Mouse (Mus musculus): ENCODE data around the gene Ooep. TPM values are rescaled to one million over a fixed set of nuclear protein-coding genes. Genes with fewer than 3 reads are reported as not detected.
"Not testable (repeated sequence)": the region's sequence is repeated elsewhere in the genome, so short reads cannot be mapped to it uniquely, and the experiment has no call there.

Gene Ooep
- polyA plus RNA-seq, 1 experiment from 2014 or later = 6.3 TPM

DNA sequence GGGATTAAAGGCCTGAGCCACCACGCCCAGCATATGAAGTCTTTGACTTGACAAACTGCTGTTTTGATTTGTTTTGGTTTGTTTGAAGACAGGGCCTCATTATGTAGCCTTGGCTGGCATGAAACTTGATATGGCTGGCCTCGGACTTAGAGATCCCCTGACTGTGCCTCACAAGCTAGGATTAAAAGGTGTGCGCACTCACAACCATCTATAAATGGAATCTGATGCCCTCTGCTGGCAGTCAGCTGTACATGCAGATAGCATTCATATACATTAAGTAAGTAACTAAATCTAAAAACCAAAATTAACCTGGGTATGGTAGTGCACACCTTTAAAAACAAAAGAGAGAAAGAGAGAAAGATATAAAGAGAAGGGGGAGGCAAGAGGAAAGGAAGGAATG, 7.4 kb upstream of the Ooep start:
- H3K4me3 ChIP-seq (replicated peaks) = no peak overlapping the region
- ATAC-seq (ENCODE audit: low FRiP score) = no peak
- 0 out of 2 replicates have a peak, but pooled peaks cover 2% of the 10 kb centered on the region for H3K27me3 ChIP-seq
- no peaks in the 10 kb centered on the region for H3K36me3 ChIP-seq (replicated peaks)
- no peaks in the 10 kb centered on the region for H3K9me3 ChIP-seq
- WGBS = 49% methylated on average over 3 of the region's 3 CpGs
- no peak overlapping the region for H3K27ac ChIP-seq
- no peak overlapping the region for H3K4me2 ChIP-seq
- no peaks in the 10 kb centered on the region for H3K4me1 ChIP-seq
- no peak overlapping the region for H3K9ac ChIP-seq

- H3K4me1 ChIP-seq = peaks cover 13% of the 10 kb centered on the region
- H3K9ac ChIP-seq = no peak overlapping the region
- ATAC-seq (ENCODE audit: low FRiP score) = no peak
- WGBS = 20% methylated on average over 8 of the region's 8 CpGs
- H3K27me3 ChIP-seq = peaks cover 14% of the 10 kb centered on the region; the same call in 1 of the 2 replicates
- peak overlapping the region; percentile 36 for H3K4me3 ChIP-seq (replicated peaks)
- H3K36me3 ChIP-seq (replicated peaks) = no peaks in the 10 kb centered on the region
- peak overlapping the region; percentile 62 for H3K4me2 ChIP-seq
- no peaks in the 10 kb centered on the region for H3K9me3 ChIP-seq
- H3K27ac ChIP-seq = no peak overlapping the region
Measured at GRCm38 (mm10) chr9:78377546-78377945, 979 bp downstream of the Ooep start.

DNA sequence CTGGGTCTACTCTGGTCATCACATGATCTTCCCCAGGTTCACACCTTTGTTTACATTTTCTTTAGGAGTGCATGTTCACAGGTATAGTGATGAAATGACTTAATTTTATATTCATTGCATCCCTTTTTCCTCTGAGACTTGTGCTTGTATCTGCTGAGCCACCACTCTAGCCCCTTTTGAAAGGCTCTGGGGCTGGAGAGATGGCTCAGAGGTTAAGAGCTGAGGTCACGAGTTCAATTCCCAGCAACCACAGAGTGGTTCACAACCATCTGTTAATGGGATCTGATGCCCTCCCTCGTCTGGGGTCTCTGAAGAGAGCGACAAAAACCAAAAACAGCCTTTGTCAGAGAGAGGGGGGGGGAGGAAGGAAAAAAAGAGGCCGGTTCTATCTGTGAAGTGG, 3.0 kb downstream of the Ooep start:
- 82% methylated on average over 4 of the region's 4 CpGs for WGBS
- peaks cover 14% of the 10 kb centered on the region; the same call in 1 of the 2 replicates for H3K27me3 ChIP-seq

GRCm38 (mm10) chr9:78374885-78375389, 3.6 kb downstream of the Ooep start:
- H3K27ac ChIP-seq = no peak overlapping the region
- H3K36me3 ChIP-seq (replicated peaks) = no peaks in the 10 kb centered on the region
- no peak for ATAC-seq (ENCODE audit: low FRiP score)
- WGBS = 83% methylated on average over 1 of the region's 1 CpGs
- no peak overlapping the region for H3K9ac ChIP-seq
- no peaks in the 10 kb centered on the region for H3K9me3 ChIP-seq
- H3K4me3 ChIP-seq (replicated peaks) = no peak overlapping the region
- H3K4me2 ChIP-seq = no peak overlapping the region
- peaks cover 13% of the 10 kb centered on the region for H3K4me1 ChIP-seq
- peaks cover 12% of the 10 kb centered on the region; the same call in 1 of the 2 replicates for H3K27me3 ChIP-seq

More for the DNA sequence above, 3.0 kb downstream of the Ooep start:
- no peak for ATAC-seq (ENCODE audit: low FRiP score)
- Histone ChIP-seq H3K4me2 (no peak overlapping the region), H3K9me3 (no peaks in the 10 kb centered on the region), H3K9ac (no peak overlapping the region), H3K27ac (no peak overlapping the region), H3K4me1 (peaks cover 13% of the 10 kb centered on the region), H3K4me3 (replicated peaks) (no peak overlapping the region), H3K36me3 (replicated peaks) (no peaks in the 10 kb centered on the region)

GRCm38 (mm10) chr9:78374397-78374796, 4.1 kb downstream of the Ooep start:
- H3K9me3 ChIP-seq = no peaks in the 10 kb centered on the region
- 61% methylated on average over 5 of the region's 5 CpGs for WGBS
- no peaks in the 10 kb centered on the region for H3K36me3 ChIP-seq (replicated peaks)
- no peak overlapping the region for H3K4me2 ChIP-seq
- no peak overlapping the region for H3K4me3 ChIP-seq (replicated peaks)
- peaks cover 7% of the 10 kb centered on the region; the same call in 1 of the 2 replicates for H3K27me3 ChIP-seq
- H3K27ac ChIP-seq = no peak overlapping the region
- no peak overlapping the region for H3K9ac ChIP-seq
- H3K4me1 ChIP-seq = peaks cover 13% of the 10 kb centered on the region
- no peak for ATAC-seq (ENCODE audit: low FRiP score)

GRCm38 (mm10) chr9:78372827-78373504, 5.6 kb downstream of the Ooep start:
- Histone ChIP-seq H3K4me3 (replicated peaks) (no peak overlapping the region), H3K9me3 (no peaks in the 10 kb centered on the region), H3K27me3 (peaks cover 6% of the 10 kb centered on the region; the same call in 1 of the 2 replicates), H3K9ac (no peak overlapping the region), H3K27ac (no peak overlapping the region), H3K4me2 (no peak overlapping the region), H3K36me3 (replicated peaks) (no peaks in the 10 kb centered on the region), H3K4me1 (peaks cover 5% of the 10 kb centered on the region)
- ATAC-seq (ENCODE audit: low FRiP score) = no peak
- WGBS = 84% methylated on average over 10 of the region's 10 CpGs

DNA sequence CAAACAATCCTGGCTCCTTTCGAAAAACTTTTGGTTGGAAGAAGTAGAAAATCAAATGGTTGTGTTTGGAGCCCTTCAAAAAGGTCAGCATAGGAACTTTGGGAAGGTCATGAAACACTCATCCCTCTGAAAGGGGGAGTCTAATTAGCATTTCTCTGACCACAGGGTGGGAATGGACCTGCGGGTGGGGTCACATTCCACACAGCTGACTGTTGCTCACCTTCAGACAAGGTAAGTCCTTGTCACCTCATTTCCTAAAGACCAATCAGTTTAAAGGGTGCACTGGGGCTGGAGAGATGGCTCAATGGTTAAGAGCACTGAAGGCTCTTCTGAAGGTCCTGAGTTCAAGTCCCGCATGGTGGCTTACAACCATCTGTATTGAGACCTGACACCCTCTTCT, 7.1 kb downstream of the Ooep start:
- Histone ChIP-seq H3K27me3 (no peaks in the 10 kb centered on the region), H3K4me3 (replicated peaks) (no peak overlapping the region), H3K9me3 (no peaks in the 10 kb centered on the region), H3K4me2 (no peak overlapping the region), H3K4me1 (no peaks in the 10 kb centered on the region), H3K27ac (no peak overlapping the region), H3K36me3 (replicated peaks) (no peaks in the 10 kb centered on the region), H3K9ac (no peak overlapping the region)
- ATAC-seq (ENCODE audit: low FRiP score) = no peak
- 94% methylated on average over 3 of the region's 3 CpGs for WGBS

DNA sequence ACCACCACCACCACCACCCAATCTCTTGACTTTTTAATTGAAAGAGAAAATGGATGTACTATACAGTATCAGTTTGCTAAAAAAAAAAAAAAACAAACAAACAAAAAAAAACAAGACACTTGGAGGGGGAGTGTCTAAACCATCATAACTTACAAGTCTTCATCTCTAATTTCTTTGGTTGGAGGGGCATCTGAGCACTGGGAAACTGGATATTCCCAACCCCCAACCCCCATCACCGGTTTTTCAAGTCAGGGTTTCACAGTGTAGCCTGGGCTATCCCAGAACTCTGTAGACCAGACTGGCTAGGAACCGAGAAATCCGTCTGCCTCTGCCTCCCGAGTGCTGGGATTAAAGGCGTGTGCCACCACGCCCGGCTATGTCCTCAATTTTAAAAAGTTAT, 8.7 kb downstream of the Ooep start:
- Histone ChIP-seq H3K4me1 (no peaks in the 10 kb centered on the region), H3K4me2 (no peak overlapping the region), H3K9ac (no peak overlapping the region), H3K36me3 (replicated peaks) (no peaks in the 10 kb centered on the region), H3K9me3 (no peaks in the 10 kb centered on the region), H3K27ac (no peak overlapping the region), H3K27me3 (no peaks in the 10 kb centered on the region), H3K4me3 (replicated peaks) (no peak overlapping the region)
- no peak for ATAC-seq (ENCODE audit: low FRiP score)
- 94% methylated on average over 7 of the region's 7 CpGs for WGBS

DNA sequence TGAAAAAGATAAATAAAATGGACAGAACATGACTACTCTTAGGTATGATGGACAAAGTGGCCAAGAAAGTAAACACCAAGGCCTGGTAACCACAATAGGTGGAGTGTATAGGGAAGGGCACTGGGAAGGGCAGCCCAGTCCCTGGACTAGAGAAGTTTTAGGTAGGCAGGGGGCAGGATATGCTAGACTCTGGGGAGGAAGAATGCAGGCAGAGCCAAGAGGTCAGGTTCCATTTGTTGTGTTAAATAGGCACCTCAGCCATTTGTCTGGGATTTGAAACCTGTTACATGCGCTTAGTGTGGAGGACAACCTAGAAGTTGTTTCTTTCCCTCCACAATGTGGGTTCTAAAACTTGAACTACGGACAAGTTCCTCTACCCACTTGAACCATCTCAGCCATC, 9.2 kb downstream of the Ooep start:
- no peak overlapping the region for H3K9ac ChIP-seq
- H3K4me1 ChIP-seq = no peaks in the 10 kb centered on the region
- H3K27me3 ChIP-seq = no peaks in the 10 kb centered on the region
- no peaks in the 10 kb centered on the region for H3K36me3 ChIP-seq (replicated peaks)
- WGBS = 95% methylated on average over 2 of the region's 2 CpGs
- H3K9me3 ChIP-seq = no peaks in the 10 kb centered on the region
- H3K4me3 ChIP-seq (replicated peaks) = no peak overlapping the region
- H3K27ac ChIP-seq = no peak overlapping the region
- ATAC-seq (ENCODE audit: low FRiP score) = no peak
- H3K4me2 ChIP-seq = no peak overlapping the region

DNA sequence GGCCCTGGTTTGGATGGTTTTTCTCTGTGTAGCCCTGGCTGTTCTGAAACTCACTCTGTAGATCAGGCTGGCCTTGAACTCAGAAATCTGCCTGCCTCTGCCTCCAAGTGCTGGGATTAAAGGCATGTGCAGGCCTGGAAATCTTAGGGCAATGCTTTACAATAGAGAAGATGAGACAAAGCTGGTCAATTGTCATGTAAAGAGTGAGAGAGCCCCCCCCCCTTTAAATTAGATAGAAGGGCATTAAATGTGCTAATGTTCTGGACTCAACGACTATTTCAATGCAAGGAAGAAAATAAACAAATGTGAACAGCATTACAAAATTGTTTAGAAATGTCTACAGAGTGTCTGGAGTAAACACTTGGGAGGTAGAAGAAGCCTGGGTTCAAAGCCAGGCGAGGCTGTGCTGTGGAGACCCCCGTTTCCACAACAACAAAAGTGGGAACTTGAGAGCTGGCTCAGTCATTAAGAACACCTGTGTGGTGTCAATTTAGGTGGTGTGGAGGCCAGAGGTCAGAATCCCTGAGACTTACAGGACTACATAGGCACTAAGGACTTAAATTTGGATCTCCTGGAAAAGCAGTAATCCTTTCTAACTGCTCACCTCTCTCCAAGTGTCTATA, 9.7 kb downstream of the Ooep start:
- Histone ChIP-seq H3K36me3 (replicated peaks) (no peaks in the 10 kb centered on the region), H3K9me3 (no peaks in the 10 kb centered on the region), H3K27ac (no peak overlapping the region), H3K9ac (no peak overlapping the region), H3K4me3 (replicated peaks) (no peak overlapping the region), H3K4me1 (no peaks in the 10 kb centered on the region), H3K4me2 (no peak overlapping the region), H3K27me3 (no peaks in the 10 kb centered on the region)
- WGBS = 80% methylated on average over 3 of the region's 3 CpGs
- ATAC-seq (ENCODE audit: low FRiP score) = no peak

DNA sequence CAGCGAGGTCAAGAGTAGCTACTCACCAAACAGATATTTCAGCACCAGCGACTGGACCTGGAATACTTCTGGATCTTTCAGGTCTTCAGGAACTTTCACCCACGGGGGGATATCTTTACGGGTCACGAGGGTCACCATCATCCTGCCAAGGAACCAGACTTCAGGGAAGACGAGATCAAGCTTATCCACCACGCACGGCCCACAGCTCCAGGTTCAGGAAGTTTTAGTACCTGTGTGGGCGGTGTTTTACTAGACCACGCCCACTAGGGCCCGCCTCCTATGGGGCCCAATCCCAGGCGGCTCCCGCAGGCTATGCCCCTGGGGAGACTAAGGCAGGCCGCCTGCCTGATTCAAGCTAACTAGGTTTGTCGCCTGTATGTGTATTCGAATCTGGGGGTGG, 10.6 kb downstream of the Ooep start, which contains the start of gene Dppa5a:
Dppa5a (minus strand) TSS at position 219 of the 400 bp plus-strand sequence.
- H3K9ac ChIP-seq; H3K36me3 ChIP-seq (replicated peaks); H3K27ac ChIP-seq; H3K27me3 ChIP-seq; ATAC-seq (ENCODE audit: low FRiP score); H3K4me2 ChIP-seq; H3K9me3 ChIP-seq; H3K4me3 ChIP-seq (replicated peaks); H3K4me1 ChIP-seq: not testable (repeated sequence)
- WGBS = 93% methylated on average over 16 of the region's 16 CpGs

DNA sequence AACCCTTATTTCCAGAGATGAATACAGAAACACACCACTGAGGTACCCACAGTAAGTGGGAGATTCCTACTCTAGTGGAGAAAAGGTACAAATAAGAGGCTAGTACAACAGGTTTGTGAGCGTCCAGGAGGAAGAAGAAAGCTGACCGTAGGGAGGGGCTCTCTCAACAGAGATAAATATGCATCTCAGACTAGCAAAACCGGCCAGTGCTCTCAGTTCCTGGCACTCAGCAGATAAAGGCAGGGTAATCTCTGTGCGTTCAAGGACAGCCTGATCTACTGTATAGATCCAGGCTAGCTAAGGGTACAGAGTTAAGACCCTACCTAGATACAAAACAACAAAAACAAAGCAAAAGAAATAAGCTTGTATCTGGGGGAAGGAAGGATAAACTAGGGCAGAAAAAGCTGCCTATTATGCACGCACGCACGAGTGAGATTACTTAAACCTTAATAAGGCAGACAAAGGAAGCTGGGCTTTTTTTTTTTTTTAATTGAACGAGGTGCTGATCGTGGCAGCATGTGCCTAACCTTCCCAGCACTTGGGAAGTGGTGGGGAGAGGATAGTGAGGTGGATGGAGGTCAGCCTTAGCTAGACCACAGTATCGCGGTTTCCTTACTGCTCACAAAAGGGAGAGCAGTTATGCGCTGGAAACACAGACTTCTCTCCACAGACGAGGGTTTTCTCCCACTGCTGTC, 12.5 kb downstream of the Ooep start:
- Histone ChIP-seq H3K27ac (no peak overlapping the region), H3K4me1 (no peaks in the 10 kb centered on the region), H3K9me3 (no peaks in the 10 kb centered on the region), H3K36me3 (replicated peaks) (no peaks in the 10 kb centered on the region), H3K4me3 (replicated peaks) (no peak overlapping the region), H3K9ac (no peak overlapping the region), H3K4me2 (no peak overlapping the region), H3K27me3 (no peaks in the 10 kb centered on the region)
- ATAC-seq (ENCODE audit: low FRiP score) = no peak
- WGBS = 53% methylated on average over 13 of the region's 13 CpGs

Measured in forebrain, embryonic 12.5 days (tissue).